Mouse (Mus musculus) retina, adult 2 months (tissue): ENCODE data around the gene Insc.
"Not testable (repeated sequence)": the region's sequence is repeated elsewhere in the genome, so short reads cannot be mapped to it uniquely, and the experiment has no call there.

ENCODE experiments used
- DNase-seq: peaks from one replicate; pipeline ENCODE4 v3.0.0-alpha.2; 2012; ENCODE audit warnings: low read depth, low spot score

Insc gene

GRCm38 (mm10) chr7:114743022-114743780 is at the start of gene Insc:
TSS of gene Insc (plus strand) at chr7:114743694.
- DNase-seq = no peak

- DNase-seq = no peak
These were observed 42.6 kb upstream of the Insc start for GRCm38 (mm10) chr7:114700871-114701270.

- no peak for DNase-seq
These were observed 36.8 kb upstream of the Insc start for GRCm38 (mm10) chr7:114706716-114707115.

GRCm38 (mm10) chr7:114707398-114707797 is 36.1 kb upstream of the Insc start:
- no peak for DNase-seq

- DNase-seq = no peak
These were observed 33.1 kb upstream of the Insc start for GRCm38 (mm10) chr7:114710419-114710818.

GRCm38 (mm10) chr7:114712523-114712922 is 31.0 kb upstream of the Insc start:
- DNase-seq = no peak

- no peak for DNase-seq
These were observed 25.2 kb upstream of the Insc start, which contains the start of gene Calcb for GRCm38 (mm10) chr7:114718300-114718699. TSS of gene Calcb (plus strand) at chr7:114718643.

GRCm38 (mm10) chr7:114719381-114720131 is 23.9 kb upstream of the Insc start:
- DNase-seq = no peak

- DNase-seq = not testable (repeated sequence)
These were observed 13.8 kb upstream of the Insc start for GRCm38 (mm10) chr7:114729696-114730095.

- DNase-seq = no peak
These were observed 12.3 kb upstream of the Insc start for GRCm38 (mm10) chr7:114731175-114731574.

- not testable (repeated sequence) for DNase-seq
These were observed 11.8 kb upstream of the Insc start for GRCm38 (mm10) chr7:114731700-114732099.

GRCm38 (mm10) chr7:114736256-114736655 is 7.2 kb upstream of the Insc start:
- DNase-seq = no peak

- no peak for DNase-seq
These were observed 5.3 kb upstream of the Insc start for GRCm38 (mm10) chr7:114738166-114738565.

- DNase-seq = no peak
These were observed 2.9 kb upstream of the Insc start for GRCm38 (mm10) chr7:114740360-114741165.

- no peak for DNase-seq
These were observed 1.2 kb downstream of the Insc start for GRCm38 (mm10) chr7:114744639-114745245.

GRCm38 (mm10) chr7:114745481-114746271 is 2.2 kb downstream of the Insc start:
- no peak for DNase-seq

- DNase-seq = no peak
These were observed 4.1 kb downstream of the Insc start for GRCm38 (mm10) chr7:114747596-114747995.

- DNase-seq = no peak
These were observed 4.7 kb downstream of the Insc start for GRCm38 (mm10) chr7:114748239-114748638.

- no peak for DNase-seq
These were observed 10.0 kb downstream of the Insc start for GRCm38 (mm10) chr7:114753471-114753870.

- no peak for DNase-seq
These were observed 10.7 kb downstream of the Insc start for GRCm38 (mm10) chr7:114754196-114754595.

- DNase-seq = no peak
These were observed 11.1 kb downstream of the Insc start for GRCm38 (mm10) chr7:114754626-114755025.
